Mouse (Mus musculus) stomach, postnatal 0 days (tissue): ENCODE measurements around the gene 5730522E02Rik.

Experiments used
- CTCF ChIP-seq: IDR thresholded peaks from 2 replicates; pipeline ENCODE4 v1.5.1; 2016; ENCODE audit warnings: antibody characterized with exemption, low read depth, mild to moderate bottlenecking, moderate library complexity
- EP300 ChIP-seq: optimal IDR thresholded peaks from 2 replicates; pipeline ENCODE3; 2016; ENCODE audit warnings: antibody characterized with exemption

DNA sequence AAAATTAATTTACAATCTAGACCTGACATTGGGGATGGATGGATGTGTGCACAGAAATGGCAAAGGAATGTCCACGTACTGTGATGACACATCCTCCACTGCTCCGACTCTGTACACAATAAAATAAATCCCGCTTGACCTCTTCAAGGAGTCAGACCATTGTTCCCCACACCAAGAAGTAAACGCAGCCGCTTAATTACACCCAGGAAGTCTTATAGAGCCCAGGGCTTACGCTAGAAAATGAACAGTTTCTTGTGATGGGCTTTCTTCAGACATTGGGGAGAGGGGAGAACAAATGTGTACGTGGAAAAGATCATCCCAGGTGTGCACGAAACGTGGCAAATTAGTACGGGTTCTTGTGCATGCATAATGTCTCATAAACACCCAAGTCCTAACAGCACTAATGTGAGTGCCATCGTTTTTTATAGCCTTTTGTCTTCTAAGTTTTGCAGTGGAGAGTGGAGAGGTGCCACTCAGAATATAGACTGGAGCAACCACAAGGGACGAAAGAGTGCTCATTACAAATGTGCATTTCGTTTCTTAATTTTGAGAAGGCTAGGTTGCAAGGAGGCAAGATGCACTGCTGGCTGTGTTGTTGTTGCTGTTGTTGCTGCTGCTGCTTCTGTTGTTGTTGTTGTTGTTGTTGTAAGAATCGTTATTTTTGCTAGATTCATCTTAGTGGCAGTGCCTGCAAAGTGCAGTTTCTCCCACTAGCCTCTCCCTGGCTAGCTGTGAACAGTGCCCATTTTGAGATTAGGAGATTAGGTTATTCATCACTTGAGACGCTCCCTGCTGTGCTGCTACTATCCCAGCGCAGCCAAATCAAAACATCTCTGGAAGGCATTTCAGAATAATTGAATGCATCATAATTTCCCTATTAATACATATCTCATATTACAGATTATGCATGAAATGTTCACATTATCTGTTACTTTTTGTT lies 353.7 kb downstream of the 5730522E02Rik start:
- TF ChIP-seq CTCF (no peak), EP300 (no peak)
